Mouse (Mus musculus) lung, embryonic 15.5 days (tissue): ENCODE data around the gene Nudt4. TPM values are rescaled to one million over a fixed set of nuclear protein-coding genes. Genes with fewer than 3 reads are reported as not detected.

ENCODE experiments used
- ATAC-seq: fragments of 200-750 bp; cut with Nextera tagmentation; 2 replicates; pipeline ENCODE4 v1.8.0; 2017; ENCODE audit warnings: moderate number of reproducible peaks, borderline replicate concordance; ENCODE audit not compliant: low FRiP score, low TSS enrichment; ENCODE audit errors: extremely low read depth
- H3K27ac ChIP-seq: fragments of 300-500 bp; sonication (generic); 2 replicates; pipeline ENCODE4 v1.5.1; 2015; ENCODE audit warnings: moderate library complexity, mild to moderate bottlenecking, inconsistent platforms
- H3K27me3 ChIP-seq: fragments of 300-500 bp; sonication (generic); 2 replicates; pipeline ENCODE4 v1.6.1; 2015; ENCODE audit warnings: inconsistent platforms
- H3K36me3 ChIP-seq: fragments of 300-500 bp; sonication (generic); 2 replicates; pipeline ENCODE4 v1.6.1; 2015; ENCODE audit warnings: inconsistent platforms
- H3K4me1 ChIP-seq: fragments of 300-500 bp; sonication (generic); 2 replicates; pipeline ENCODE4 v1.6.1; 2015; ENCODE audit warnings: inconsistent platforms
- H3K4me2 ChIP-seq: fragments of 300-500 bp; sonication (generic); 2 replicates; pipeline ENCODE4 v1.6.1; 2015; ENCODE audit warnings: inconsistent platforms, mild to moderate bottlenecking, moderate library complexity
- H3K4me3 ChIP-seq: fragments of 300-500 bp; sonication (generic); 2 replicates; pipeline ENCODE4 v1.5.1; 2015; ENCODE audit warnings: mild to moderate bottlenecking, inconsistent platforms
- H3K9ac ChIP-seq: fragments of 300-500 bp; sonication (generic); 2 replicates; pipeline ENCODE4 v1.6.1; 2015; ENCODE audit warnings: inconsistent platforms
- H3K9me3 ChIP-seq: fragments of 300-500 bp; sonication (generic); 2 replicates; pipeline ENCODE4 v1.6.1; 2016; ENCODE audit warnings: inconsistent platforms
- WGBS: fragments of 180-500 bp; shearing (Covaris S2); methylation state at CpG from one replicate; pipeline ENCODE4 v1.1.7; 2015; 5-methylcytosine and 5-hydroxymethylcytosine counted together
- polyA plus RNA-seq: library from polyadenylated mRNA; unstranded; fragments of >200 nt; fragmentation: Nextera tagmentation; extraction: Ambion mirVana; gene quantifications from 2 replicates; pipeline ENCODE4 v1.2.1, GENCODE M21; 2015

Nudt4 gene
- polyA plus RNA-seq, 1 experiment from 2014 or later: 64.3 TPM

DNA sequence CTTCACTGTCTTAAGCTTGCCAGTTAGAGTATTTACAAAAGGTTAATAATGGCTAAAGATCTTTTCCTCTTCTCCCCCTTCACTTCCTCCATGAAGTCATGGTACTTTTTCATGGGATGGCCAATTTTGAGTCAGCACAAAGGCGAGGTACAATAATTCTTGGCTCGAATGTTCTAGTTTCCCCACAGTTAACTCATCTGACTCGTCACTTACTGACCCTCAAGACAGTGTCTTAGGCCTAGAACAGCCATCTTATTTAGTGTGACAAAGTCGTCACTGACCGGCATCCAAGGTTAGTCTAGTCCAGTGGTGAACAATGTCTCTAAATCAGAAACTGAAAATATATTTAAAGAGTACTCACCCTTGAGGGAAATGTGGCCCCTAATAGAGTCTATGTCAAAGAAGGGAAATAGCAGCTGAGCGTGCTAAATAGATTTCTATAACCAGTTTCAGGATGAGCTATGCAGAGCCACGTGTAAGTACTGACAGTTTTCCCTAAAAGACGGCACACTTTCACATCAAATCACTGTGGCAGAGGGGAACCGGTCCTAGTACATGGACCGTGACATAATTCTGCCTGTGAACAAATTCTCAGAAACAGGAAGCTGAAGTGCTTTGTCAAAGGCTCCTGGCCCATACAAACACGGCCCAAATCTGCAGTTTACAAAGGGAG lies 15.7 kb downstream of the Nudt4 start:
- no peak for ATAC-seq
- H3K27ac ChIP-seq: no peak overlapping the region
- peaks cover 48% of the 10 kb centered on the region for H3K36me3 ChIP-seq
- no peaks in the 10 kb centered on the region for H3K27me3 ChIP-seq
- no peak overlapping the region for H3K9ac ChIP-seq
- no peaks in the 10 kb centered on the region for H3K4me1 ChIP-seq
- no peak overlapping the region for H3K4me2 ChIP-seq
- no peak overlapping the region for H3K4me3 ChIP-seq
- WGBS: 74% methylated on average over 11 of the region's 11 CpGs
- no peaks in the 10 kb centered on the region for H3K9me3 ChIP-seq

DNA sequence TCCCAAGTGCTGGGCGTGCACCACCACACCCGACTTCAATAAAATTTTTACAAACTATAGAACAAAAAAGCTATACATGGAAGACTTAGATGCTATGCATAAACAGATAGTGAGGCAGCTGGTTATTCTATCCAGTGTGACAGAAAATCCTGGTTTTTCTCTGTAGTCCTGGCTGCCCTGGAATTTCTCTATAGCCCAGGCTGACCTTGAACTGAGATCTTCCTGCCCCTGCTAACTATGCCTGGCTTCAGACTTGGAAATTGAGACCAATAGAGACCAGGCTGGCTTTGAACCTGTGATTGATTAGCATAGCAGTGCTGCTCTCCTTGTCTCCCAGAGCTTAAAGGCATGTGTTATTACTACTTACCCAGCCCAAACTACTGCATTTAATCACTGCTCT lies 17.8 kb downstream of the Nudt4 start:
- Histone ChIP-seq H3K4me2 (no peak overlapping the region), H3K27me3 (no peaks in the 10 kb centered on the region), H3K9me3 (no peaks in the 10 kb centered on the region), H3K4me3 (no peak overlapping the region), H3K9ac (no peak overlapping the region), H3K36me3 (peaks cover 51% of the 10 kb centered on the region), H3K27ac (no peak overlapping the region), H3K4me1 (no peaks in the 10 kb centered on the region)
- WGBS: 92% methylated on average over 2 of the region's 2 CpGs
- ATAC-seq: no peak

DNA sequence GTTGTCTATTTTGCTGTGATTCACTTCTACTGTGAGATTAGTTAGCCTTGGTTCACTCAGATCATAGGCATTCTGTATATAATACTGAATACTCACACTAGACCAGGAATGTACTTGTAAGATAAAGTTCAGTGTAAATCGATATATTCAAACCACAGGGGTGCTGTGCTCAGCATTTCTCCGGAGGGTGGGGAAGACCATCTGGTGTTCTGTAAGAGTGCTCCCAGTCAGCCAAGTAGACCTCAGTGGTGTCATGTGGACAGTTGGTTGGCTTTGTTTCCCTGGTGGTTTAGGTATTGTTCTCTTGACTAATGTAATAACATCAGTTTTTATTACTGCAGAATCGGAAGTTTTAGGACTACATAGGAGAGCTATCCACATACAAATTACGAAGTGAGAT lies 18.9 kb downstream of the Nudt4 start:
- H3K27me3 ChIP-seq: no peaks in the 10 kb centered on the region
- no peak for ATAC-seq
- no peaks in the 10 kb centered on the region for H3K4me1 ChIP-seq
- peaks cover 44% of the 10 kb centered on the region for H3K36me3 ChIP-seq
- no peaks in the 10 kb centered on the region for H3K9me3 ChIP-seq
- H3K4me3 ChIP-seq: no peak overlapping the region
- H3K4me2 ChIP-seq: no peak overlapping the region
- WGBS: 67% methylated on average over 4 of the region's 4 CpGs
- H3K27ac ChIP-seq: no peak overlapping the region
- H3K9ac ChIP-seq: no peak overlapping the region

DNA sequence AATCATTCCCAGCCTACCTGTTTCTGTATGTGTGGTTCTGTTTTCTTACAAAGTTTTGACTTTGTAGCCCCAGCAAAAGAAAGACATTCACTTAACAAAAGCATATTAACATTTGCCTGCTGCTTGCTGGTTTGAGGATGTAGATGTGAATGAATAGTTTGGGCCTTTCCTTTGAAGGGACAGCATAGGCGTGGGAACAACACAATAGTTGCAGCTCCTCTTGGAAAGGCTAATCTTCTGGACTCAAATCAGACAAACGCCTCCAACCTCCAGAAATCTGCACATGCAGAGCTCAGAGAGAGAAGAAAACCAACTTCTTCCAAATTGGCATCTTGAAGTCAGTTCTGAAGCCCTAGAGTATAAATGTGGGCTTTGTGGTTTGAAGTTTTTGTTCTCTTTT lies 19.3 kb downstream of the Nudt4 start:
- H3K4me3 ChIP-seq: no peak overlapping the region
- no peaks in the 10 kb centered on the region for H3K27me3 ChIP-seq
- H3K4me1 ChIP-seq: no peaks in the 10 kb centered on the region
- no peak for ATAC-seq
- H3K36me3 ChIP-seq: peaks cover 41% of the 10 kb centered on the region
- no peak overlapping the region for H3K9ac ChIP-seq
- H3K4me2 ChIP-seq: no peak overlapping the region
- 80% methylated on average over 2 of the region's 2 CpGs for WGBS
- no peaks in the 10 kb centered on the region for H3K9me3 ChIP-seq
- no peak overlapping the region for H3K27ac ChIP-seq

DNA sequence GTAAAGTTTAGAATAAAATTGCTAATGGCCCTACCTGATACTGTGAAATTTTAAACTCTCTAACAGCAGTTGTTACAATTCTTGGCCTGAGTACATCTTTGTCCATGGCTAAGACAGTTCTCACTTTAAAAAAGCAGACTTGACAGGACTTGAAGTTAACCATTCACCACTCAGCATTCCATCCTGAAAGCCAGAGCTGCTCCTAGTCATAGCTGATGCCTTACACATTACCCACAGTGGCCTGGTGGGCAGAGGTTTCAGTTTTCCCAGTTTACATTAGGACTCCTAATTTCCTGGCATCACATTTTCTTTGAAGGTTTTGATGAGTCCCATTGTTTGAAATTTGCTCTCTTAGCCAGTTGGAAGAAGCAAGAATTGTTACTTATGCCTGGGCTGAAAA lies 19.9 kb downstream of the Nudt4 start:
- no peak overlapping the region for H3K4me3 ChIP-seq
- H3K4me1 ChIP-seq: 0 out of 2 replicates have a peak, but pooled peaks cover 4% of the 10 kb centered on the region
- no peak overlapping the region for H3K4me2 ChIP-seq
- ATAC-seq: no peak
- H3K9ac ChIP-seq: no peak overlapping the region
- no peak overlapping the region for H3K27ac ChIP-seq
- H3K36me3 ChIP-seq: peaks cover 34% of the 10 kb centered on the region
- H3K27me3 ChIP-seq: no peaks in the 10 kb centered on the region
- H3K9me3 ChIP-seq: no peaks in the 10 kb centered on the region

DNA sequence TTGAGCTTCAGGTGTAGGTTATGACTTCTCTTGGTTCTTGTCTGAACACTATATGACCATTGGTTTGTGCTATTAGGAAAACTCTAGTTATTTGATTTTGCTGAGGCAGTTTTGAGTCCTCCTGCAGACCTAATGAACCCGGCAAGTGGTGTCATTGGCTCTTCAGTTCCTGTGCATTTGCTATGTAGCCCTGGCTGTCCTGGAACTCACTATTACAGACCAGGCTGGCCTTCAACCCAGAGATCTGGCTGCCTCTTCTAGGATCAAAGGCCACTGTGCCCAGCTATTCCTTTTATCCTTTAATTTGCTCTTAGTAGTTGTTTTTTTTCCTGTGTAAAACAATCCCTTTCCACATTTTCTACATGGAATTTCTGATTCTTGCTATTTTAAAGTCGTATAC lies 20.6 kb downstream of the Nudt4 start:
- Histone ChIP-seq H3K9ac (no peak overlapping the region), H3K27ac (no peak overlapping the region), H3K27me3 (no peaks in the 10 kb centered on the region), H3K4me3 (no peak overlapping the region), H3K9me3 (no peaks in the 10 kb centered on the region), H3K36me3 (peaks cover 31% of the 10 kb centered on the region), H3K4me1 (0 out of 2 replicates have a peak, but pooled peaks cover 4% of the 10 kb centered on the region), H3K4me2 (no peak overlapping the region)
- WGBS: 81% methylated on average over 2 of the region's 2 CpGs
- ATAC-seq: no peak

DNA sequence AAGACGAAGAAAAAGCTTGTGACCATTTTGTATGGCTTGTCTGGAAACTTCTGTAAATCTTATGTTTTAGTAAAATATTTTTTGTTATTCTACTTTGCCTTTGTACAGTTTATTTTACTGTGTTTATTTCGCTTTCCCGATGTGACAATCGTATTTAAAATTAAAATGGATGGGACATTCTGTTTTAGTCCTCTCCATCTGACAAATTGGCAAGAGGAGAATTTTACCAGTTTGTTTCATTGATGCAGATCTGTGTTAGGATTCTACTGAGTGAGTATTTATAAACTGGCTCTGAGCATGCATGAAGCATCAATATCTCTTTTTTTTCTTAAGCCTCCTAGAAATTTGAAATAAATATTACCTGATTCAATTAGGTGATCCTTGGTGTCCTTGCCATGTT lies 21.0 kb downstream of the Nudt4 start:
- no peak overlapping the region for H3K4me3 ChIP-seq
- no peak overlapping the region for H3K4me2 ChIP-seq
- H3K27me3 ChIP-seq: no peaks in the 10 kb centered on the region
- ATAC-seq: no peak
- H3K36me3 ChIP-seq: peaks cover 26% of the 10 kb centered on the region
- H3K4me1 ChIP-seq: 0 out of 2 replicates have a peak, but pooled peaks cover 4% of the 10 kb centered on the region
- H3K9me3 ChIP-seq: no peaks in the 10 kb centered on the region
- 82% methylated on average over 4 of the region's 4 CpGs for WGBS
- no peak overlapping the region for H3K9ac ChIP-seq
- no peak overlapping the region for H3K27ac ChIP-seq

DNA sequence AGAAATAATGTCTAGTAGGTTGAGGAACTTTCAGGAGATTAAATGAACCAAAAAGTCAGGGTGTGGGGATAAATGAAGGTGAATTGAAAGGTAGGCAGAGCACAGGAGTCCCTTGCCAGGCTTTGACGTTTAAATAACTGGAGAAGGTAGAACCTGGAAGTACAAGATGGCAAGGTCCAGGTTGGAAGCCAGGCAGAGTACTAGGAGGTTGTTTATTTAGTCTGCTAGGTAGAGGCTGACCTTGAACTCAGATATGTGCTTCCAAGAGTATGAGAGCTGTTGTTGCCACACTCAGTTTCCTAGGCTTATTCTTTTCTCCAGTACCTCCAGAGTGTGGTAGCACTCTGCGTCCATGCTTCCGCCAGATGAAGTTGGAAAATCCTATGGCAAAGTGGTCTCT lies 24.1 kb downstream of the Nudt4 start:
- no peak overlapping the region for H3K9ac ChIP-seq
- H3K27me3 ChIP-seq: no peaks in the 10 kb centered on the region
- H3K4me3 ChIP-seq: no peak overlapping the region
- no peak overlapping the region for H3K27ac ChIP-seq
- H3K36me3 ChIP-seq: peaks cover 9% of the 10 kb centered on the region; the same call in 1 of the 2 replicates
- 83% methylated on average over 3 of the region's 3 CpGs for WGBS
- H3K9me3 ChIP-seq: no peaks in the 10 kb centered on the region
- ATAC-seq: no peak
- no peak overlapping the region for H3K4me2 ChIP-seq
- 0 out of 2 replicates have a peak, but pooled peaks cover 4% of the 10 kb centered on the region for H3K4me1 ChIP-seq

DNA sequence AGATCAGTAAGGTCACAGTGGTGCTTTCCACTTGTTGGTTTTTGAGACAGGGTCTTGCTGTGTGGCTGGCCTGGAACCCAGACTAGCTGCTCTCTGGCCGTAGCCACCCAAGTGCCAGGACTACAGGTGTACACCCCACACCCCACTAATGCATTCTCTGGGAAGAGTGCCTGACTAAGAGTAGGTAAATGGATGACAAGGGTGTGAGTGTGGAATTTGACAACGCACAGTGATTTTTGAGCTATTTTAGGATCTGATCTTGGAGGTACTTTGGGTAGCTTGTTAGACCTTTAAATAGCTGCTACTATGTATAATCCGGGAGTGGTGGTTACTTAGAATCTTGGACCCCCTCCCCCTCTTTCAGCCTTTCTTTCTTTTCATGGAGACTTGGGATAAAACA lies 24.7 kb downstream of the Nudt4 start:
- Histone ChIP-seq H3K27me3 (no peaks in the 10 kb centered on the region), H3K4me3 (no peak overlapping the region), H3K36me3 (peaks cover 8% of the 10 kb centered on the region; the same call in 1 of the 2 replicates), H3K9ac (no peak overlapping the region), H3K4me2 (no peak overlapping the region), H3K9me3 (no peaks in the 10 kb centered on the region), H3K27ac (no peak overlapping the region), H3K4me1 (0 out of 2 replicates have a peak, but pooled peaks cover 4% of the 10 kb centered on the region)
- ATAC-seq: no peak
- 73% methylated on average over 3 of the region's 3 CpGs for WGBS

DNA sequence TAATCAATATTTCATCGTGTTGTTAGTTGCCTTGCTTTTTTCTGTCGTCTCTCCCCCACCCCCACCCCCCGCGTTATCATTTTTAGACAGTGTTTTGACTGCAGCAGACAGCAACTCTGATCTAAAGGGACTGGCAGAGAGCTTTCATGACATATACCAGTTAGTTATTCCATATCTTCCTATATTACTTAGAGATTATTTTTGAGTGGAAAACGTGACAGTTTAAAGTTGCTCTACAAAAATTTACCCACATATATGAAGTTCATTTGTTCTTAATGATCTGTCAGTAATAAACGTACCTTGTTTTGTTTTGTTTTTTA lies 27.8 kb downstream of the Nudt4 start:
- no peak for ATAC-seq
- H3K4me1 ChIP-seq: 0 out of 2 replicates have a peak, but pooled peaks cover 4% of the 10 kb centered on the region
- no peaks in the 10 kb centered on the region for H3K27me3 ChIP-seq

DNA sequence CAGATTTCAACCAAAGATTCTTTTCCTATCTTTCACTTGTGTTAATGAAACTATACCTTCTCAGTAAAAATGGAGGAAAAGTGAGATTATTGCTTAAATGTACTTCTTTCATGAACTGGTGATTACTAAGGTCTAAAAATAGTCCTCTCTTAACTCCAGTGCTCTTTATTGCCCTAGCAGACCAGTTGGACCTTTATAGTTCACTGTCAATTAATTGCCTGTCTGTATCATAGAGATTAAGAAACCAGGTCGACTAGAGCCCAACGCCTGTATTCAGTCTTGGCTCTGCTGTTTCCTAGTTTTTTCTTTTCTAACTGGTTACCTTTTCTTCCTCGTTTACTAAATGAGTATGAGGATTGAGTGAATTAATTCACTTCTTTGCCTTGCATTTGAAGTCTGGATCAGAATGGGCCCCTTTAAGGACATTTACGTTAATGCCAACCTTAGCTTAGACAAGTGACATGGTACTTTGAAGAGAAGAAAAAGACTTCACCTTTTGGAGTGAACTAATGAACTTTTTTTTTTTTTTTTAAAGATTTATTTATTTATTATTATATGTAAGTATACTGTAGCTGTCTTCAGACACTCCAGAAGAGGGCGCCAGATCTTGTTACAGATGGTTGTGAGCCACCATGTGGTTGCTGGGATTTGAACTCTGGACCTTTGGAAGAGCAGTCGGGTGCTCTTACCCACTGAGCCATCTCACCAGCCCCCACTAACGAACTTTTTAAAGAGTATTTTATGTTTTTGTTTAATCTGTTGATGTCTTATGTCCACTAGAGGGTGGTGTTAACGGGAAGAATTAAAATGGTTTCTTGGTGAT lies 28.3 kb downstream of the Nudt4 start:
- Histone ChIP-seq H3K4me2 (no peak overlapping the region), H3K27ac (no peak overlapping the region), H3K36me3 (no peaks in the 10 kb centered on the region), H3K27me3 (no peaks in the 10 kb centered on the region), H3K4me3 (no peak overlapping the region), H3K9me3 (no peaks in the 10 kb centered on the region), H3K9ac (no peak overlapping the region), H3K4me1 (0 out of 2 replicates have a peak, but pooled peaks cover 4% of the 10 kb centered on the region)
- 83% methylated on average over 8 of the region's 8 CpGs for WGBS
- ATAC-seq: no peak

More for the DNA sequence above, 27.8 kb downstream of the Nudt4 start:
- H3K4me2 ChIP-seq: no peak overlapping the region
- no peak overlapping the region for H3K9ac ChIP-seq
- no peaks in the 10 kb centered on the region for H3K9me3 ChIP-seq
- H3K36me3 ChIP-seq: no peaks in the 10 kb centered on the region
- WGBS: 66% methylated on average over 6 of the region's 6 CpGs
- no peak overlapping the region for H3K4me3 ChIP-seq
- no peak overlapping the region for H3K27ac ChIP-seq

DNA sequence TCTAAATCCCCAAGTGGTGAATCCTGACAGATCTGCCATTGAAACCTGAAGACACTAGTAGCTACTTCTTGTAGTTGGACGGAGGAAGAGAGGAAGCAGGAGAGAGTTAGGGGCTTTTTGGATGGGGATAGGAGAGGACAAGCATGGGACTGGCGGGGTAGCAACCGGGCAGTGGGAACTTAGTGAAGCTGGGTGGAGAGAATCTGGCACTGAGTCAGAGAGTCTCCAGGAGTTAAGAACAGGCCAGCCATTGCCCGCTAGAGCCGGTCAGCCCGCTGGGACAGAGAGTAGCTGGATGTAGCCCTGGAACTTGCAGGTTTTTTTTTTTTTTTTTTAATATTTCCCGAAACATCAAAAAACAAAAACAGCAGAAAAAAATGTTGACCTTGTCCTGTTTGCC lies 30.6 kb downstream of the Nudt4 start:
- Histone ChIP-seq H3K27me3 (no peaks in the 10 kb centered on the region), H3K4me1 (0 out of 2 replicates have a peak, but pooled peaks cover 6% of the 10 kb centered on the region), H3K4me2 (no peak overlapping the region), H3K9ac (no peak overlapping the region), H3K27ac (no peak overlapping the region), H3K4me3 (no peak overlapping the region), H3K9me3 (no peaks in the 10 kb centered on the region), H3K36me3 (no peaks in the 10 kb centered on the region)
- 84% methylated on average over 7 of the region's 7 CpGs for WGBS
- ATAC-seq: no peak
